Mouse (Mus musculus): ENCODE data around the gene Scfd1. TPM values are rescaled to one million over a fixed set of nuclear protein-coding genes. Genes with fewer than 3 reads are reported as not detected.

Scfd1 gene
- polyA plus RNA-seq, 1 experiment, result 3.6 TPM

- no peak for DNase-seq (ENCODE audit: low read depth in 1 of 2, low spot score in 2 of 2)
- TF ChIP-seq POLR2A (IDR thresholded peaks at IDR 0.05; ENCODE audit: low read depth, low read length) (no peak), CTCF (IDR thresholded peaks at IDR 0.05; ENCODE audit: extremely low read depth, insufficient read depth, insufficient read length, insufficient replicate concordance) (no peak)
- H3K27me3 ChIP-seq (ENCODE audit: control insufficient read depth, insufficient read depth, low read length), result no peaks in the 10 kb centered on the region
Observed at GRCm38 (mm10) chr12:51361294-51361693, 16.0 kb upstream of the Scfd1 start.

GRCm38 (mm10) chr12:51362898-51363297, 14.4 kb upstream of the Scfd1 start:
- no peaks in the 10 kb centered on the region for H3K4me1 ChIP-seq (ENCODE audit: control insufficient read depth, insufficient read depth, insufficient read length)
- H3K27ac ChIP-seq (ENCODE audit: insufficient read depth, low read length), result no peak overlapping the region
- H3K36me3 ChIP-seq (ENCODE audit: control insufficient read depth, insufficient read depth, low read length), result peaks cover 21% of the 10 kb centered on the region
- H3K4me3 ChIP-seq (ENCODE audit: extremely low read depth, insufficient read depth, insufficient read length), result no peak overlapping the region
- TF ChIP-seq POLR2A (IDR thresholded peaks at IDR 0.05; ENCODE audit: low read depth, low read length), result no peak
- no peak for TF ChIP-seq CTCF (IDR thresholded peaks at IDR 0.05; ENCODE audit: extremely low read depth, insufficient read depth, insufficient read length, insufficient replicate concordance)
- no peak for DNase-seq (ENCODE audit: low read depth in 1 of 2, low spot score in 2 of 2)
- H3K27me3 ChIP-seq (ENCODE audit: control insufficient read depth, insufficient read depth, low read length), result no peaks in the 10 kb centered on the region
- WGBS, result 100% methylated on average over 1 of the region's 1 CpGs

More at GRCm38 (mm10) chr12:51361294-51361693, 16.0 kb upstream of the Scfd1 start:
- Histone ChIP-seq H3K4me3 (ENCODE audit: extremely low read depth, insufficient read depth, insufficient read length) (no peak overlapping the region), H3K4me1 (ENCODE audit: control insufficient read depth, insufficient read depth, insufficient read length) (no peaks in the 10 kb centered on the region), H3K27ac (ENCODE audit: insufficient read depth, low read length) (no peak overlapping the region), H3K36me3 (ENCODE audit: control insufficient read depth, insufficient read depth, low read length) (peaks cover 21% of the 10 kb centered on the region)

GRCm38 (mm10) chr12:51368504-51368903, 8.8 kb upstream of the Scfd1 start:
- TF ChIP-seq POLR2A (IDR thresholded peaks at IDR 0.05; ENCODE audit: low read depth, low read length), result no peak
- no peak for TF ChIP-seq CTCF (IDR thresholded peaks at IDR 0.05; ENCODE audit: extremely low read depth, insufficient read depth, insufficient read length, insufficient replicate concordance)
- no peak overlapping the region for H3K4me3 ChIP-seq (ENCODE audit: extremely low read depth, insufficient read depth, insufficient read length)
- no peak overlapping the region for H3K27ac ChIP-seq (ENCODE audit: insufficient read depth, low read length)
- DNase-seq (ENCODE audit: low read depth in 1 of 2, low spot score in 2 of 2), result no peak
- peaks cover 10% of the 10 kb centered on the region for H3K36me3 ChIP-seq (ENCODE audit: control insufficient read depth, insufficient read depth, low read length)
- H3K27me3 ChIP-seq (ENCODE audit: control insufficient read depth, insufficient read depth, low read length), result no peaks in the 10 kb centered on the region
- H3K4me1 ChIP-seq (ENCODE audit: control insufficient read depth, insufficient read depth, insufficient read length), result no peaks in the 10 kb centered on the region
- WGBS, result 97% methylated on average over 3 of the region's 3 CpGs

- TF ChIP-seq POLR2A (IDR thresholded peaks at IDR 0.05; ENCODE audit: low read depth, low read length) (no peak), CTCF (IDR thresholded peaks at IDR 0.05; ENCODE audit: extremely low read depth, insufficient read depth, insufficient read length, insufficient replicate concordance) (no peak)
- no peak for DNase-seq (ENCODE audit: low read depth in 1 of 2, low spot score in 2 of 2)
- Histone ChIP-seq H3K36me3 (ENCODE audit: control insufficient read depth, insufficient read depth, low read length) (peaks cover 2% of the 10 kb centered on the region; the same call in 1 of the 2 replicates), H3K27ac (ENCODE audit: insufficient read depth, low read length) (peak overlapping the region; percentile 88), H3K27me3 (ENCODE audit: control insufficient read depth, insufficient read depth, low read length) (no peaks in the 10 kb centered on the region), H3K4me1 (ENCODE audit: control insufficient read depth, insufficient read depth, insufficient read length) (no peaks in the 10 kb centered on the region), H3K4me3 (ENCODE audit: extremely low read depth, insufficient read depth, insufficient read length) (peak overlapping the region; percentile 92)
- WGBS, result 11% methylated on average over 6 of the region's 6 CpGs
Observed at GRCm38 (mm10) chr12:51377888-51378190, 529 bp downstream of the Scfd1 start.

- no peak overlapping the region for H3K27ac ChIP-seq (ENCODE audit: insufficient read depth, low read length)
- H3K27me3 ChIP-seq (ENCODE audit: control insufficient read depth, insufficient read depth, low read length), result no peaks in the 10 kb centered on the region
- no peak for TF ChIP-seq CTCF (IDR thresholded peaks at IDR 0.05; ENCODE audit: extremely low read depth, insufficient read depth, insufficient read length, insufficient replicate concordance)
- TF ChIP-seq POLR2A (IDR thresholded peaks at IDR 0.05; ENCODE audit: low read depth, low read length), result no peak
- no peak for DNase-seq (ENCODE audit: low read depth in 1 of 2, low spot score in 2 of 2)
- no peak overlapping the region for H3K4me3 ChIP-seq (ENCODE audit: extremely low read depth, insufficient read depth, insufficient read length)
- 97% methylated on average over 6 of the region's 6 CpGs for WGBS
- H3K36me3 ChIP-seq (ENCODE audit: control insufficient read depth, insufficient read depth, low read length), result peaks cover 36% of the 10 kb centered on the region
- H3K4me1 ChIP-seq (ENCODE audit: control insufficient read depth, insufficient read depth, insufficient read length), result no peaks in the 10 kb centered on the region
Observed at GRCm38 (mm10) chr12:51399871-51400270, 22.6 kb downstream of the Scfd1 start.

- no peaks in the 10 kb centered on the region for H3K27me3 ChIP-seq (ENCODE audit: control insufficient read depth, insufficient read depth, low read length)
- WGBS, result 83% methylated on average over 5 of the region's 5 CpGs
- H3K4me1 ChIP-seq (ENCODE audit: control insufficient read depth, insufficient read depth, insufficient read length), result no peaks in the 10 kb centered on the region
- DNase-seq (ENCODE audit: low read depth in 1 of 2, low spot score in 2 of 2), result no peak
- no peak for TF ChIP-seq CTCF (IDR thresholded peaks at IDR 0.05; ENCODE audit: extremely low read depth, insufficient read depth, insufficient read length, insufficient replicate concordance)
- no peak overlapping the region for H3K27ac ChIP-seq (ENCODE audit: insufficient read depth, low read length)
- peaks cover 29% of the 10 kb centered on the region for H3K36me3 ChIP-seq (ENCODE audit: control insufficient read depth, insufficient read depth, low read length)
- H3K4me3 ChIP-seq (ENCODE audit: extremely low read depth, insufficient read depth, insufficient read length), result no peak overlapping the region
Observed at GRCm38 (mm10) chr12:51402060-51402698, 24.9 kb downstream of the Scfd1 start.

- DNase-seq (ENCODE audit: low read depth in 1 of 2, low spot score in 2 of 2), result no peak
- no peak overlapping the region for H3K27ac ChIP-seq (ENCODE audit: insufficient read depth, low read length)
- no peaks in the 10 kb centered on the region for H3K27me3 ChIP-seq (ENCODE audit: control insufficient read depth, insufficient read depth, low read length)
- TF ChIP-seq CTCF (IDR thresholded peaks at IDR 0.05; ENCODE audit: extremely low read depth, insufficient read depth, insufficient read length, insufficient replicate concordance) (no peak), POLR2A (IDR thresholded peaks at IDR 0.05; ENCODE audit: low read depth, low read length) (no peak)
- 53% methylated on average over 4 of the region's 4 CpGs for WGBS
- peaks cover 25% of the 10 kb centered on the region for H3K36me3 ChIP-seq (ENCODE audit: control insufficient read depth, insufficient read depth, low read length)
- no peak overlapping the region for H3K4me3 ChIP-seq (ENCODE audit: extremely low read depth, insufficient read depth, insufficient read length)
- H3K4me1 ChIP-seq (ENCODE audit: control insufficient read depth, insufficient read depth, insufficient read length), result no peaks in the 10 kb centered on the region
Observed at GRCm38 (mm10) chr12:51403987-51404586, 26.8 kb downstream of the Scfd1 start.
